Mouse (Mus musculus): ENCODE data around the gene Gna11.

DNA sequence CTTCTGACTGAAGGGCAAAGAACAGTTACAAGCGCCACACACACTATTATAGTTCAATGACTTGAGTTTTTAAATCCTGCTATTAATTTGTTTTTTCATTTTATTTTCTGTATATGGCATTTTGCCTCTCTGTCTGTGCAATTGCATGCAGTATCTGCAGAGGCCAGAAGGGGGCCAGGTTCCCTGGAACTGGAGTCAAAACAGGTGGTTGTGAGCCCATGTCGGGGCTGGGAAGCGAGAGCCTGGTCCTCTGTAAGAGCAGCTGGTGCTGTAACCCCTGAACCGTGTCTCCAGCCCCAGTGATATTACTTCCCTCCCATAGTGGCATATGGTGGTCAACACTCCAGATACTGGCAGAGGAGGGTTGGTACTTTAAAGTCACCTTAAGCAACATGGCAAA is 26.4 kb downstream of the Gna11 start:
- peak; percentile 79 for TF ChIP-seq CTCF (conservative IDR thresholded peaks at IDR 0.05; ENCODE audit: insufficient read depth, insufficient read length, low read depth, low read length)
- TF ChIP-seq POLR2A (IDR thresholded peaks at IDR 0.05; ENCODE audit: low read depth, low read length) = no peak
